Mouse (Mus musculus): ENCODE data around the gene Klrg1.
A peak's percentile ranks its signal among the peaks of the same experiment; 100 is the strongest.

Klrg1 gene

DNA sequence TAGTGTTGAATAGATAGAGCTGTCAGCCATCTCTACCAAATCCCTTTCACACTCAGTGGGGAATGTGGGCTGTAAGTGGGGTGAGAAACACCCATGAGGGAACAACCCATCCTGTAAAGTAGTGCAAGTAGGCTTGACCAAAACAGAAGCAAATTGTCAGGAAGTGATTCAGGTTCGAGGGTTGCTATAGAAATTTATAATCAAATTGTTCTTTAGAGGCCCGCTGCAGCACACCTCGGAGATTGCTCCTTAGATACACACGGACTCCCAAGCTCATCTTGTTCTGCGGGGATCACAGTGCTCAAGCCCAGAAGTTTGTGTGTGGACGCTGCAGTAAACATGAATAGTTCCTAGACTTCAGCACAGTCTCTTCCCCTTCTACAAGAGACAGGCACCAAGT lies at the start of gene Klrg1:
Klrg1 (minus strand) TSS at position 101 of the 400 bp plus-strand sequence.
- no peak for DNase-seq (ENCODE audit: low spot score in 2 of 2)

GRCm38 (mm10) chr6:122325361-122325975 lies 42.8 kb upstream of the Klrg1 start:
- DNase-seq (ENCODE audit: low spot score in 2 of 2): no peak

- DNase-seq (ENCODE audit: low spot score in 2 of 2): no peak
Measured at GRCm38 (mm10) chr6:122318726-122319125, 36.0 kb upstream of the Klrg1 start.

DNA sequence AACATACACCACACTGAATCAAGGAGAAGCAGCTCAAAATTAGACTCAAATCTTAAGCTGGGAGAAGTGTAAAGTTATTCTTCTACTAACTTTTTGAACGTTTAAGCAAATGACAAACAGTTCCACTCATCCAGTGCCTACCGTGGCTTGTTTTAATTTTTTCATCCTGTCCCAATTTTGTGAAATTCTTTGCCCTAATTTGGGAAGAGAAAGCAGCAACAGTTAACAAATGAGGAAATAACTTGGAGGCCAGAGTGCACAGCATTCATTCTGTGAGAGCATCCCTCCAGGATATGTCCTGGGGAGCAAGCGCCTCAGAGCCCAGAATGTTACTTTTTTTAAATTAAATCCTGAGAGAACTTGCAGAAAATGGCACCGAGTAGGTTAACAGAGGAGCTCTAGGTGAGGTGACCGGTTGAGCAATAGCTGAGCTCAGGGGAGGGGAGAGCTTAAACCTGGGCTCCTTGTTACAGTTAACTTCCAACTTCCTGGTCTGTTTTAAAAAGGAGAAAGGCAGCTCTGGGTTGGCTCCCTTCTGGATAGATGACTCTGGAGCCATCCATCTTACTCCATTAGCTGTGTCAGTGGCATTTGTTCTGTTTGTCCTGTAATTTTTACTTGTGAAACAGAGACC lies 27.6 kb upstream of the Klrg1 start:
- DNase-seq (ENCODE audit: low spot score in 2 of 2): no peak

DNA sequence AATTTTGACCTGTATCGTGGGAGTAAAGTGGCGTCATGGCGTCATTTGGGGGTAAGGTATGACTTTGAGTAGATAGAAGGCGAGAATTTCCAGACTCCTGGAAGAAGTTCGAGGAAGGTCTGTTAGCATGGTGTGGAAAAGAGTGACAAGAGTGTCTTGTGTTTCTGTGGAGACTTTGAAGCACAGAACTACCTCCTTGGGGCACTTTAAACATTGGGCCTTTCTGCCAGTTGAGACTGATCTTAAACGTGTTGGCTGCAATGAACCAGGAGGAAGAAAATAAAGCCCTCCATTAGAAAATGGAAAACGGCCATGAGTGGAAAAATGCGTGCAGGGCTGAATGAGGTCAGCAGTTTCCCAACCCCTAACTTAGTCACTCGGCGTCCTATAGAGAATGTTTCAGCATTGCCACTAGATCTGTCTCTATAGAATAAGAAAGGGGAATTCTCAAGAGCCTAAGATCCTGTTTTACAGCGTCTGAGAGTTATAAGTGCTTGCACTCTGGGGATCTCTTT lies 26.8 kb upstream of the Klrg1 start:
- no peak for DNase-seq (ENCODE audit: low spot score in 2 of 2)

DNA sequence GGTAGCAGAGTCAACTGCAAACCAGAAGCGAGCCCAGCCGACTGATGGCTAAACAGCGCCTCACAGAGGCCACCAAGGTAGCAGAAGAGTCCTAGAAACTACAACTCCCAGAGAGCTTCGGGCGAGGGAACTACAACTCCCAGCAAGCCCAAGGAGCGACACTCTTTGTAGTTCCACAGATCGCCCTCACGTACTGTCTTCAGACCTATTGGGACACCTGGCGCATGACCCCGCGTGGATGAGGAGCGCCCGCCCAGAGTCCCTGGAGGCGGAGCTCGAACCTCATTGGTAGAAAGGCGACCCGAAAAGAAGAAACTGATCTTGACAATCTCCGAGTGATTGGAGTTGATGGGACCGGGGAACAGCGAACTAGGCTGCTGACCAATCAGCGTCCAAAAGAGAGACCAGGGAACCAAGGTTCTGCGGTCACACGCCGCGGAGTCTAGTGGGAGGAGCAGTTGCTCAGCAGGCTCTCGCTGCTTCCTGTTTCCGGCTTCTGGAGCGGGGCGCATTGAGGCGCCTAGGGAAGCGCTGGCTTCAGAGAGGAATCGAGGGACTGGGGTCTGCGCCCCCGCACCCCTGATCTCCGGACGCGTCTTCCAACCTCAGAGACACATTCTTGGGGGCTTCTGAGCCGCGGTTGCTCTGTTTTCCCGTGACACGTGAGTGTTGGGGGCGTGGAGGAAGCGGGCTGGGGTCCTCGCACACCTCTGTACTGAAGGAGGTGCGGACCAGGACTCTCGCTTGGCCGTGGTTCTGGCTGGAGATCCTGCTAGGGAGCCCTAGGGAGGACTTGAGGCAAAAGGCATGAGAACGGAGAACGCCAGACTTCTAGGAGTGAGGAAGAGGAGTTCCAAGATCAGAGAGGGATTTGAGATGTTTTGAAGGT lies 26.1 kb upstream of the Klrg1 start, which contains the start of gene M6pr:
M6pr (plus strand) TSS at position 216 of the 889 bp plus-strand sequence.
- DNase-seq (ENCODE audit: low spot score in 2 of 2): peak; percentile 80 to 94

GRCm38 (mm10) chr6:122308136-122308504 lies 25.4 kb upstream of the Klrg1 start:
- no peak for DNase-seq (ENCODE audit: low spot score in 2 of 2)

- DNase-seq (ENCODE audit: low spot score in 2 of 2): no peak
Measured at GRCm38 (mm10) chr6:122306707-122307106, 24.0 kb upstream of the Klrg1 start.

GRCm38 (mm10) chr6:122304790-122305555 lies 22.3 kb upstream of the Klrg1 start:
- no peak for DNase-seq (ENCODE audit: low spot score in 2 of 2)

- DNase-seq (ENCODE audit: low spot score in 2 of 2): peak; percentile 72 to 83
Measured at GRCm38 (mm10) chr6:122304355-122304754, 21.7 kb upstream of the Klrg1 start.

- DNase-seq (ENCODE audit: low spot score in 2 of 2): no peak
Measured at GRCm38 (mm10) chr6:122303526-122303925, 20.8 kb upstream of the Klrg1 start.

GRCm38 (mm10) chr6:122302661-122303060 lies 20.0 kb upstream of the Klrg1 start:
- no peak for DNase-seq (ENCODE audit: low spot score in 2 of 2)

- no peak for DNase-seq (ENCODE audit: low spot score in 2 of 2)
Measured at GRCm38 (mm10) chr6:122302121-122302520, 19.4 kb upstream of the Klrg1 start.

GRCm38 (mm10) chr6:122299621-122300133 lies 17.0 kb upstream of the Klrg1 start:
- DNase-seq (ENCODE audit: low spot score in 2 of 2): no peak

- no peak for DNase-seq (ENCODE audit: low spot score in 2 of 2)
Measured at GRCm38 (mm10) chr6:122298223-122298609, 15.5 kb upstream of the Klrg1 start.

- DNase-seq (ENCODE audit: low spot score in 2 of 2): peak in 1 of 2 experiments; percentile 23
Measured at GRCm38 (mm10) chr6:122297279-122298222, 14.9 kb upstream of the Klrg1 start.

DNA sequence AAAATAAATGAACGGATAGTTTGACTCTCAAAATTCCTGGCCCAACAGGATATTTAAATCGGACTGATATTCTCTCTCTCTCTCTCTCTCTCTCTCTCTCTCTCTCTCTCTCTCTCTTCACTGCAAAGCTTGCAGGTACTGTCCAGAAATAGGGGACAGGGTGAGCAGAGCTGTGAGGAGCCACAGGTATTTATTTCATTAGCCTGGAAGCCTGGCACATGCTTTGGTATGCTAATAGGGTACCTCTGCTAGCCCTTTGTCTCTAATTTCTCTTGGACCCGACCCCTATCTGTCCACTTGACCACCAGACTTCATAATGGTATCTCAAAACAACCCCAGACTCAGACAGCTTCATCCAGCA lies 14.2 kb upstream of the Klrg1 start:
- DNase-seq (ENCODE audit: low spot score in 2 of 2): no peak

DNA sequence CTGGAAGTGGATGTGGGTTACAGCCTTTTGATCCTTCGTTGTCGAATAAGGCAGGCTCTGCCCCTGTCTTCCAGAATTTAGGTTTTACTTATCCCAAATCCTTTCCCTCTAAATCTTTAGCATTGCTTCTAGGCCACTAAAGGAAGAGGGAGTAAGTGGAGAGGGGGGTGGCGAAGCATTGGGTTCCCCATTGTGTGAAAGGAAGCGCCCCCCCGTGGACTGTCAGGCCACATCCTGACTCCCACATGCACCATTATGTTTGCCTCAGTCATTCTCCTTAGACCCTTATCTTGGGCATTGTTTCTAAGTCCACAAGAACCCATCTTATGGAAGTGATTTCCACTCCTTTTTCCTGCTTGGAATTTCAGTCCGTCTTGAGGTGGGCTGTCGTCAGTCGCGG lies 12.6 kb upstream of the Klrg1 start:
- no peak for DNase-seq (ENCODE audit: low spot score in 2 of 2)

GRCm38 (mm10) chr6:122294290-122294689 lies 11.6 kb upstream of the Klrg1 start:
- DNase-seq (ENCODE audit: low spot score in 2 of 2): no peak

- no peak for DNase-seq (ENCODE audit: low spot score in 2 of 2)
Measured at GRCm38 (mm10) chr6:122293796-122294195, 11.1 kb upstream of the Klrg1 start.

Measured in cerebellum, postnatal 4 days (tissue).